Comparison of ENCODE assay signal across 11 mouse cellular contexts in genomic region chr8:110966586-110966985, GRCm38 (mm10). TPM values are rescaled to one million over a fixed set of nuclear protein-coding genes. Genes with fewer than 3 reads are reported as not detected.
DNase-seq lines count a peak whose midpoint lies in the region; ATAC-seq and TF ChIP-seq lines count a peak whose summit lies in the region.
"Had no signal": no experiment of that assay in that cellular context is flagged by ENCODE, and none has a peak within 500 bp of the region (broad histone marks: within the 10 kb centered on the region; RNA-seq: fewer than 3 reads in every experiment).

No protein-coding gene starts in this region.

- TF ChIP-seq CTCF in lung, adult 2 months (IDR thresholded peaks at IDR 0.05; ENCODE audit: insufficient read depth, low read length) = no peak

- no peaks in the 10 kb centered on the region for H3K27me3 ChIP-seq in heart, embryonic 15.5 days

- H3K9ac ChIP-seq in heart, embryonic 15.5 days = no peak overlapping the region

- 71% methylated on average over 8 of the region's 8 CpGs for WGBS in heart, embryonic 15.5 days
- 36% methylated on average over 8 of the region's 8 CpGs for WGBS in lung, adult 2 months

- peaks cover 13% of the 10 kb centered on the region; the same call in 1 of the 2 replicates for H3K36me3 ChIP-seq in heart, embryonic 15.5 days

- peak overlapping the region; percentile 68 for H3K27ac ChIP-seq in heart, embryonic 15.5 days

- no peak overlapping the region for H3K4me2 ChIP-seq in heart, embryonic 15.5 days

- peaks cover 31% of the 10 kb centered on the region for H3K4me1 ChIP-seq in heart, embryonic 15.5 days (replicated peaks)
- peaks cover 15% of the 10 kb centered on the region; the same call in 1 of the 2 replicates for H3K4me1 ChIP-seq in lung, adult 2 months (ENCODE audit: control insufficient read depth, insufficient read depth, low read length)

- no peaks in the 10 kb centered on the region for H3K9me3 ChIP-seq in heart, embryonic 15.5 days (replicated peaks)

- TF ChIP-seq POLR2A in lung, adult 2 months (IDR thresholded peaks at IDR 0.05; ENCODE audit: borderline replicate concordance, extremely low read depth, low read depth, low read length) = peak; percentile 40; the same call in 1 of the 2 replicates

- ATAC-seq in heart, embryonic 15.5 days (replicated peaks; ENCODE audit: insufficient number of reproducible peaks, insufficient read depth, low FRiP score, low read depth) = no peak
- ATAC-seq: forebrain, embryonic 14.5 days had no signal

- no peak overlapping the region for H3K4me3 ChIP-seq in heart, embryonic 15.5 days
- H3K4me3 ChIP-seq in lung, adult 2 months (replicated peaks; ENCODE audit: extremely low read depth, low read depth, low read length) = no peak overlapping the region

- peak; percentile 21 for DNase-seq in adrenal gland, postnatal 14 days
- no peak for DNase-seq in adrenal gland, postnatal 25 days
- no peak for DNase-seq in heart, adult 8-10 months (ENCODE audit: low spot score)
- peak; percentile 58 for DNase-seq in adipocyte (ENCODE audit: low spot score)
- DNase-seq in lung, adult 2 months = no peak
- DNase-seq in thymus, postnatal 10 days (ENCODE audit: low spot score in 2 of 2) = no peak
- no peak for DNase-seq in thymus, postnatal 4 days
- DNase-seq: layer of hippocampus, postnatal 36 days; thymus, adult 2 months had no signal

RNA-seq across cellular contexts. Expression of gene Ddx19a, which starts 31.0 kb away (rescaled TPM):
- total RNA-seq in adrenal gland, postnatal 14 days (2021) = 47.4 and 54.0 TPM in 2 replicates
- 39.5 and 50.9 TPM in 2 replicates for total RNA-seq in adrenal gland, postnatal 25 days (2021)
- polyA plus RNA-seq in heart, embryonic 15.5 days (2015; fragmentation: Nextera tagmentation; extraction: Ambion mirVana) = 8.6 and 12.5 TPM in 2 replicates
- 10 to 100 TPM; 30.7 to 37.3 (median 35.3) TPM for total RNA-seq in heart, adult 8-10 months (2022)
- 16.3 and 21.0 TPM in 2 replicates for polyA plus RNA-seq in lung, adult 2 months (2012; rRNA removed)

RNA-seq across cellular contexts. Expression of gene St3gal2, which starts 46.9 kb away (rescaled TPM):
- total RNA-seq in adrenal gland, postnatal 14 days (2021) = 18.5 and 21.6 TPM in 2 replicates
- 18.3 and 20.4 TPM in 2 replicates for total RNA-seq in adrenal gland, postnatal 25 days (2021)
- 15.2 and 17.2 TPM in 2 replicates for polyA plus RNA-seq in heart, embryonic 15.5 days (2015; fragmentation: Nextera tagmentation; extraction: Ambion mirVana)
- total RNA-seq in heart, adult 8-10 months (2022) = 10 to 100 TPM; 21.3 to 25.4 (median 24.1) TPM
- polyA plus RNA-seq in lung, adult 2 months (2012; rRNA removed) = 41.0 and 48.5 TPM in 2 replicates

Comparison
In these comparisons a context has a peak if more than half of its experiments do, and no peak if none do; other contexts are left out.
1. DNase-seq: peak in adrenal gland, postnatal 14 days (single experiment) and adipocyte (single experiment); none in adrenal gland, postnatal 25 days (single experiment), heart, adult 8-10 months (single experiment), lung, adult 2 months (single experiment), thymus, postnatal 10 days (0 of 2) and thymus, postnatal 4 days (single experiment).